Mouse (Mus musculus): ENCODE results near the gene Dennd1b. TPM values are rescaled to one million over a fixed set of nuclear protein-coding genes. Genes with fewer than 3 reads are reported as not detected.

Dennd1b gene
- polyA plus RNA-seq, 1 experiment from 2014 or later, result 10.4 TPM

- no peak overlapping the region for H3K4me2 ChIP-seq (ENCODE audit: low read depth, low read length)
- 87% methylated on average over 6 of the region's 6 CpGs for WGBS
These were observed 128.5 kb downstream of the Dennd1b start for GRCm38 (mm10) chr1:139091701-139092100.

GRCm38 (mm10) chr1:139092144-139092543 is 128.9 kb downstream of the Dennd1b start:
- WGBS, result 51% methylated on average over 10 of the region's 10 CpGs
- Histone ChIP-seq H3K9me3 (ENCODE audit: control insufficient read depth, low read length) (no peaks in the 10 kb centered on the region), H3K27me3 (replicated peaks; ENCODE audit: control insufficient read depth, insufficient read depth, low read length) (no peaks in the 10 kb centered on the region), H3K4me2 (ENCODE audit: low read depth, low read length) (no peak overlapping the region), H3K36me3 (ENCODE audit: control insufficient read depth, insufficient read depth, low read length) (no peaks in the 10 kb centered on the region), H3K4me1 (ENCODE audit: control insufficient read depth, insufficient read depth, low read length) (0 out of 2 replicates have a peak, but pooled peaks cover 2% of the 10 kb centered on the region), H3K9ac (ENCODE audit: low read depth, low read length) (no peak overlapping the region), H3K27ac (replicated peaks; ENCODE audit: low read depth, low read length) (no peak overlapping the region), H3K4me3 (ENCODE audit: low read depth, low read length) (no peak overlapping the region)
- DNase-seq (ENCODE audit: low spot score), result no peak
- no peak for ATAC-seq (ENCODE audit: low read depth)

More at GRCm38 (mm10) chr1:139091701-139092100, 128.5 kb downstream of the Dennd1b start:
- H3K36me3 ChIP-seq (ENCODE audit: control insufficient read depth, insufficient read depth, low read length), result no peaks in the 10 kb centered on the region
- DNase-seq (ENCODE audit: low spot score), result no peak
- H3K4me1 ChIP-seq (ENCODE audit: control insufficient read depth, insufficient read depth, low read length), result 0 out of 2 replicates have a peak, but pooled peaks cover 2% of the 10 kb centered on the region
- H3K27me3 ChIP-seq (replicated peaks; ENCODE audit: control insufficient read depth, insufficient read depth, low read length), result no peaks in the 10 kb centered on the region
- H3K9me3 ChIP-seq (ENCODE audit: control insufficient read depth, low read length), result no peaks in the 10 kb centered on the region
- no peak overlapping the region for H3K27ac ChIP-seq (replicated peaks; ENCODE audit: low read depth, low read length)
- no peak for ATAC-seq (ENCODE audit: low read depth)
- no peak overlapping the region for H3K9ac ChIP-seq (ENCODE audit: low read depth, low read length)
- no peak overlapping the region for H3K4me3 ChIP-seq (ENCODE audit: low read depth, low read length)

GRCm38 (mm10) chr1:139092722-139093121 is 129.5 kb downstream of the Dennd1b start:
- ATAC-seq (ENCODE audit: low read depth) (no peak), DNase-seq (ENCODE audit: low spot score) (no peak)
- WGBS, result 64% methylated on average over 4 of the region's 4 CpGs
- Histone ChIP-seq H3K27ac (replicated peaks; ENCODE audit: low read depth, low read length) (no peak overlapping the region), H3K9ac (ENCODE audit: low read depth, low read length) (no peak overlapping the region), H3K36me3 (ENCODE audit: control insufficient read depth, insufficient read depth, low read length) (no peaks in the 10 kb centered on the region), H3K4me2 (ENCODE audit: low read depth, low read length) (no peak overlapping the region), H3K9me3 (ENCODE audit: control insufficient read depth, low read length) (no peaks in the 10 kb centered on the region), H3K27me3 (replicated peaks; ENCODE audit: control insufficient read depth, insufficient read depth, low read length) (no peaks in the 10 kb centered on the region), H3K4me1 (ENCODE audit: control insufficient read depth, insufficient read depth, low read length) (0 out of 2 replicates have a peak, but pooled peaks cover 2% of the 10 kb centered on the region), H3K4me3 (ENCODE audit: low read depth, low read length) (no peak overlapping the region)

- no peaks in the 10 kb centered on the region for H3K27me3 ChIP-seq (replicated peaks; ENCODE audit: control insufficient read depth, insufficient read depth, low read length)
- no peak for ATAC-seq (ENCODE audit: low read depth)
- H3K4me3 ChIP-seq (ENCODE audit: low read depth, low read length), result no peak overlapping the region
- H3K36me3 ChIP-seq (ENCODE audit: control insufficient read depth, insufficient read depth, low read length), result no peaks in the 10 kb centered on the region
- no peak for DNase-seq (ENCODE audit: low spot score)
- no peak overlapping the region for H3K27ac ChIP-seq (replicated peaks; ENCODE audit: low read depth, low read length)
- H3K4me1 ChIP-seq (ENCODE audit: control insufficient read depth, insufficient read depth, low read length), result 0 out of 2 replicates have a peak, but pooled peaks cover 2% of the 10 kb centered on the region
- no peak overlapping the region for H3K9ac ChIP-seq (ENCODE audit: low read depth, low read length)
- 90% methylated on average over 6 of the region's 6 CpGs for WGBS
- H3K4me2 ChIP-seq (ENCODE audit: low read depth, low read length), result no peak overlapping the region
- no peaks in the 10 kb centered on the region for H3K9me3 ChIP-seq (ENCODE audit: control insufficient read depth, low read length)
These were observed 133.1 kb downstream of the Dennd1b start for GRCm38 (mm10) chr1:139096369-139096768.

GRCm38 (mm10) chr1:139098088-139098487 is 134.9 kb downstream of the Dennd1b start:
- WGBS, result 86% methylated on average over 4 of the region's 4 CpGs
- H3K4me3 ChIP-seq (ENCODE audit: low read depth, low read length), result no peak overlapping the region
- ATAC-seq (ENCODE audit: low read depth), result no peak
- no peaks in the 10 kb centered on the region for H3K4me1 ChIP-seq (ENCODE audit: control insufficient read depth, insufficient read depth, low read length)
- 0 out of 2 replicates have a peak, but pooled peaks cover 5% of the 10 kb centered on the region for H3K36me3 ChIP-seq (ENCODE audit: control insufficient read depth, insufficient read depth, low read length)
- DNase-seq (ENCODE audit: low spot score), result no peak
- H3K27ac ChIP-seq (replicated peaks; ENCODE audit: low read depth, low read length), result no peak overlapping the region
- H3K9me3 ChIP-seq (ENCODE audit: control insufficient read depth, low read length), result no peaks in the 10 kb centered on the region
- H3K27me3 ChIP-seq (replicated peaks; ENCODE audit: control insufficient read depth, insufficient read depth, low read length), result no peaks in the 10 kb centered on the region
- no peak overlapping the region for H3K9ac ChIP-seq (ENCODE audit: low read depth, low read length)
- no peak overlapping the region for H3K4me2 ChIP-seq (ENCODE audit: low read depth, low read length)

GRCm38 (mm10) chr1:139101725-139102124 is 138.5 kb downstream of the Dennd1b start:
- Histone ChIP-seq H3K4me3 (ENCODE audit: low read depth, low read length) (no peak overlapping the region), H3K27ac (replicated peaks; ENCODE audit: low read depth, low read length) (no peak overlapping the region), H3K27me3 (replicated peaks; ENCODE audit: control insufficient read depth, insufficient read depth, low read length) (no peaks in the 10 kb centered on the region), H3K4me2 (ENCODE audit: low read depth, low read length) (no peak overlapping the region), H3K9me3 (ENCODE audit: control insufficient read depth, low read length) (no peaks in the 10 kb centered on the region), H3K4me1 (ENCODE audit: control insufficient read depth, insufficient read depth, low read length) (no peaks in the 10 kb centered on the region), H3K9ac (ENCODE audit: low read depth, low read length) (no peak overlapping the region), H3K36me3 (ENCODE audit: control insufficient read depth, insufficient read depth, low read length) (peaks cover 12% of the 10 kb centered on the region; the same call in 1 of the 2 replicates)
- DNase-seq (ENCODE audit: low spot score) (no peak), ATAC-seq (ENCODE audit: low read depth) (no peak)
- WGBS, result 83% methylated on average over 9 of the region's 9 CpGs

- no peak overlapping the region for H3K4me3 ChIP-seq (ENCODE audit: low read depth, low read length)
- H3K4me2 ChIP-seq (ENCODE audit: low read depth, low read length), result no peak overlapping the region
- H3K9ac ChIP-seq (ENCODE audit: low read depth, low read length), result no peak overlapping the region
- H3K36me3 ChIP-seq (ENCODE audit: control insufficient read depth, insufficient read depth, low read length), result peaks cover 7% of the 10 kb centered on the region; the same call in 1 of the 2 replicates
- H3K4me1 ChIP-seq (ENCODE audit: control insufficient read depth, insufficient read depth, low read length), result no peaks in the 10 kb centered on the region
- ATAC-seq (ENCODE audit: low read depth) (no peak), DNase-seq (ENCODE audit: low spot score) (peak; percentile 58)
- WGBS, result 73% methylated on average over 2 of the region's 2 CpGs
- H3K27me3 ChIP-seq (replicated peaks; ENCODE audit: control insufficient read depth, insufficient read depth, low read length), result no peaks in the 10 kb centered on the region
- H3K27ac ChIP-seq (replicated peaks; ENCODE audit: low read depth, low read length), result no peak overlapping the region
- H3K9me3 ChIP-seq (ENCODE audit: control insufficient read depth, low read length), result no peaks in the 10 kb centered on the region
These were observed 145.0 kb downstream of the Dennd1b start for GRCm38 (mm10) chr1:139108251-139108650.

- DNase-seq (ENCODE audit: low spot score), result no peak
- WGBS, result 98% methylated on average over 7 of the region's 8 CpGs
- Histone ChIP-seq H3K4me2 (ENCODE audit: low read depth, low read length) (no peak overlapping the region), H3K9me3 (ENCODE audit: control insufficient read depth, low read length) (0 out of 2 replicates have a peak, but pooled peaks cover 5% of the 10 kb centered on the region), H3K9ac (ENCODE audit: low read depth, low read length) (no peak overlapping the region), H3K36me3 (ENCODE audit: control insufficient read depth, insufficient read depth, low read length) (no peaks in the 10 kb centered on the region), H3K4me1 (ENCODE audit: control insufficient read depth, insufficient read depth, low read length) (no peaks in the 10 kb centered on the region), H3K27me3 (replicated peaks; ENCODE audit: control insufficient read depth, insufficient read depth, low read length) (no peaks in the 10 kb centered on the region), H3K4me3 (ENCODE audit: low read depth, low read length) (no peak overlapping the region), H3K27ac (replicated peaks; ENCODE audit: low read depth, low read length) (no peak overlapping the region)
- no peak for ATAC-seq (ENCODE audit: low read depth)
These were observed 159.4 kb downstream of the Dennd1b start for GRCm38 (mm10) chr1:139122626-139123025.

- DNase-seq (ENCODE audit: low spot score) (no peak), ATAC-seq (ENCODE audit: low read depth) (no peak)
- no peak overlapping the region for H3K9ac ChIP-seq (ENCODE audit: low read depth, low read length)
- peaks cover 7% of the 10 kb centered on the region; the same call in 1 of the 2 replicates for H3K36me3 ChIP-seq (ENCODE audit: control insufficient read depth, insufficient read depth, low read length)
- WGBS, result 83% methylated on average over 1 of the region's 1 CpGs
- H3K27ac ChIP-seq (replicated peaks; ENCODE audit: low read depth, low read length), result no peak overlapping the region
- H3K9me3 ChIP-seq (ENCODE audit: control insufficient read depth, low read length), result no peaks in the 10 kb centered on the region
- H3K4me1 ChIP-seq (ENCODE audit: control insufficient read depth, insufficient read depth, low read length), result no peaks in the 10 kb centered on the region
- no peak overlapping the region for H3K4me2 ChIP-seq (ENCODE audit: low read depth, low read length)
- H3K27me3 ChIP-seq (replicated peaks; ENCODE audit: control insufficient read depth, insufficient read depth, low read length), result no peaks in the 10 kb centered on the region
- H3K4me3 ChIP-seq (ENCODE audit: low read depth, low read length), result no peak overlapping the region
These were observed 176.4 kb downstream of the Dennd1b start for GRCm38 (mm10) chr1:139139644-139140043.

All from embryonic facial prominence, embryonic 14.5 days (tissue).